Mouse (Mus musculus) stomach, postnatal 0 days (tissue): ENCODE measurements at regions not wholly inside any gene's neighbourhood (a gene's known extent, or its start where the extent isn't known, plus 50 kb on each side); places are given as distances from the start of the nearest gene placed in this dataset.

ENCODE experiments used
- CTCF ChIP-seq: IDR thresholded peaks from 2 replicates; pipeline ENCODE4 v1.5.1; 2016; ENCODE audit warnings: antibody characterized with exemption, low read depth, mild to moderate bottlenecking, moderate library complexity
- EP300 ChIP-seq: optimal IDR thresholded peaks from 2 replicates; pipeline ENCODE3; 2016; ENCODE audit warnings: antibody characterized with exemption

DNA sequence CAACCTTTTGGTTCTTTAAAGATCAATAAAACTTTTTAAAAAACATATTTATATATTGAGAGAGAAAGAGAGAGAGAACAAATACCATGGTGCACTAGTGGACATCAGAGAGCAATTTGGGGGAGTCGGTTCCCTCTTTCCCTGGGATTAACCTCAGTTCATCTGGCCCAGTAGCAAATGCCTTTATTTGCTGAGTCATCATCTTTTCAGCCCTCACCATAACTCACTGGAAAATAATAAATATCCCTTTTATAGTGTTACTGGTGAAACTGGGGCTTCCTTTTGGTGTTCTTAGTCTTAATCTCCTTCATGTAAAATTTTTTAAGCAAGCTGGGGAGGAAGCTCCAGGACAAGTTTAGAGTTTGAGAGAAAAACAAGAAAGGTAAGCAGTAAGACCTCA is 105.3 kb upstream of the Arg1 start:
- TF ChIP-seq EP300 (no peak), CTCF (no peak)
